21 mouse cellular contexts compared by ENCODE assay signal in the genomic region with DNA sequence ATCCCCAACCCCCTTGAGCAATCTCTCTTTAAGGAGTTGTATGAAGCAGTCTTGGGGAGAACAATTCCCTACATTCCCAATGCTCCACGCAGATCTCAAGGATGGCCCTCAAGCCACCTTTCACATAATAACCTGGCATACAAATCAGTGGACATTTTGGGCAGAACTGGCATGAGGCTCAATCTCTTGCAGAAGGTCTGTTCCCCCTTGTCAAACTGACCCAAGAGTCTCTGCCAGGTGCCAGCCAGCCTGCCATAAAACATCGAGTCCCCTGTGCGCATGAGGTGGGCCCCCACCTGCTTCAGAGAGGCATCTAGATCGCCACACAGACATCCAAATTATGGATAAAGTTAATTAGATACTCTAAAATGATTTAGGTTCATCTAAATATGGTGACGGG. TPM values are rescaled to one million over a fixed set of nuclear protein-coding genes. Genes with fewer than 3 reads are reported as not detected.
A peak's percentile ranks its signal among the peaks of the same experiment; 100 is the strongest.
DNase-seq lines count a peak whose midpoint lies in the region; ATAC-seq and TF ChIP-seq lines count a peak whose summit lies in the region.
"Had no signal": no experiment of that assay in that cellular context is flagged by ENCODE, and none has a peak within 500 bp of the region (broad histone marks: within the 10 kb centered on the region; RNA-seq: fewer than 3 reads in every experiment).

No protein-coding gene starts in this region.

- DNase-seq in cerebellum, adult 2 months = no peak
- DNase-seq in cerebellum, adult 8-10 months = no peak
- DNase-seq in kidney, postnatal 14 days = no peak
- DNase-seq in cerebellum, postnatal 10 days = peak; percentile 47 to 56
- DNase-seq in stomach, postnatal 0 days (ENCODE audit: low spot score) = no peak
- no peak for DNase-seq in layer of hippocampus, adult 18-20 months (ENCODE audit: low spot score in 2 of 2)
- DNase-seq: adrenal gland, adult 2 months; adrenal gland, postnatal 25 days; forebrain, postnatal 0 days; gastrocnemius, postnatal 14 days; heart, adult 2 months; heart, postnatal 36 days had no signal

- 23% methylated on average over 5 of the region's 5 CpGs for WGBS in cerebellum, adult 2 months
- WGBS in kidney, embryonic 14.5 days = 72% methylated on average over 5 of the region's 5 CpGs
- 83% methylated on average over 5 of the region's 5 CpGs for WGBS in stomach, postnatal 0 days

- no peak for TF ChIP-seq POLR2A in cerebellum, adult 2 months (IDR thresholded peaks at IDR 0.05; ENCODE audit: borderline replicate concordance, insufficient read depth, low read length)

- H3K4me2 ChIP-seq in kidney, embryonic 14.5 days (replicated peaks; ENCODE audit: low read depth, low read length) = no peak overlapping the region
- H3K4me2 ChIP-seq in stomach, postnatal 0 days (replicated peaks; ENCODE audit: low read depth) = no peak overlapping the region
- H3K4me2 ChIP-seq: forebrain, embryonic 13.5 days; heart, embryonic 11.5 days; heart, embryonic 15.5 days; hindbrain, embryonic 15.5 days had no signal

- H3K9ac ChIP-seq in kidney, embryonic 14.5 days (ENCODE audit: low read depth, low read length) = 0 out of 2 replicates have a peak overlapping the region, but pooled peaks have one; percentile 7
- no peak overlapping the region for H3K9ac ChIP-seq in stomach, postnatal 0 days (ENCODE audit: low read length)
- H3K9ac ChIP-seq: forebrain, embryonic 13.5 days; forebrain, postnatal 0 days; heart, embryonic 15.5 days; hindbrain, embryonic 15.5 days had no signal

- no peaks in the 10 kb centered on the region for H3K9me3 ChIP-seq in kidney, embryonic 14.5 days (ENCODE audit: control insufficient read depth, low read length)
- no peaks in the 10 kb centered on the region for H3K9me3 ChIP-seq in stomach, postnatal 0 days (ENCODE audit: control insufficient read depth, low read length)
- H3K9me3 ChIP-seq: forebrain, embryonic 13.5 days; heart, embryonic 15.5 days; hindbrain, embryonic 15.5 days had no signal

- no peaks in the 10 kb centered on the region for H3K36me3 ChIP-seq in kidney, embryonic 14.5 days (ENCODE audit: control insufficient read depth, insufficient read depth, low read length)
- no peaks in the 10 kb centered on the region for H3K36me3 ChIP-seq in stomach, postnatal 0 days (ENCODE audit: control insufficient read depth, insufficient read depth, low read length)
- H3K36me3 ChIP-seq: heart, embryonic 15.5 days; hindbrain, embryonic 15.5 days had no signal

- H3K4me1 ChIP-seq in cerebellum, adult 2 months (ENCODE audit: control insufficient read depth, insufficient read depth, low read length) = peaks cover 64% of the 10 kb centered on the region
- H3K4me1 ChIP-seq in kidney, embryonic 14.5 days (ENCODE audit: control insufficient read depth, insufficient read depth, low read length) = peaks cover 60% of the 10 kb centered on the region
- H3K4me1 ChIP-seq in stomach, postnatal 0 days (replicated peaks; ENCODE audit: control insufficient read depth, insufficient read depth) = peaks cover 6% of the 10 kb centered on the region

- TF ChIP-seq EP300 in stomach, postnatal 0 days (optimal IDR thresholded peaks at IDR 0.05) = no peak

- no peak for ATAC-seq in kidney, embryonic 14.5 days (ENCODE audit: low FRiP score, low TSS enrichment)
- ATAC-seq in stomach, postnatal 0 days (ENCODE audit: low FRiP score, low TSS enrichment) = no peak
- ATAC-seq: activated CD4-positive, CD25-positive, alpha-beta regulatory T cell, adult 4 months; forebrain, embryonic 13.5 days; forebrain, postnatal 0 days; intestine, embryonic 16.5 days; Patski had no signal

- H3K27me3 ChIP-seq in cerebellum, adult 2 months (ENCODE audit: control insufficient read depth, insufficient read depth, low read length) = no peaks in the 10 kb centered on the region
- no peaks in the 10 kb centered on the region for H3K27me3 ChIP-seq in kidney, embryonic 14.5 days (ENCODE audit: control insufficient read depth, insufficient read depth, low read length)
- no peaks in the 10 kb centered on the region for H3K27me3 ChIP-seq in stomach, postnatal 0 days (ENCODE audit: control insufficient read depth, insufficient read depth, low read length)
- H3K27me3 ChIP-seq: CH12.LX; forebrain, embryonic 13.5 days; heart, embryonic 15.5 days; hindbrain, embryonic 15.5 days; Patski had no signal

- no peak overlapping the region for H3K4me3 ChIP-seq in cerebellum, adult 2 months (replicated peaks; ENCODE audit: insufficient read depth, low read depth, low read length)
- no peak overlapping the region for H3K4me3 ChIP-seq in kidney, embryonic 14.5 days (ENCODE audit: low read length)
- no peak overlapping the region for H3K4me3 ChIP-seq in stomach, postnatal 0 days (ENCODE audit: low read depth, low read length)
- H3K4me3 ChIP-seq: forebrain, embryonic 13.5 days; heart, adult 2 months; heart, embryonic 15.5 days; hindbrain, embryonic 15.5 days had no signal

- no peak for TF ChIP-seq CTCF in cerebellum, adult 2 months (IDR thresholded peaks at IDR 0.05; ENCODE audit: borderline replicate concordance, insufficient read depth, low read depth, low read length)
- no peak for TF ChIP-seq CTCF in stomach, postnatal 0 days (IDR thresholded peaks at IDR 0.05; ENCODE audit: low read depth)

- H3K27ac ChIP-seq in cerebellum, adult 2 months (ENCODE audit: insufficient read depth, low read length) = peak overlapping the region; percentile 49
- H3K27ac ChIP-seq in kidney, embryonic 14.5 days (ENCODE audit: low read depth, low read length) = peak overlapping the region; percentile 47; the same call in 1 of the 2 replicates
- 0 out of 2 replicates have a peak overlapping the region, but pooled peaks have one; percentile 20 for H3K27ac ChIP-seq in stomach, postnatal 0 days (replicated peaks)
- H3K27ac ChIP-seq: forebrain, embryonic 13.5 days; heart, adult 2 months; heart, embryonic 15.5 days; hindbrain, embryonic 15.5 days had no signal

RNA-seq across cellular contexts. Expression of gene Cnksr3, which starts 25.0 kb away (rescaled TPM):
- 35.9 and 43.3 TPM in 2 replicates for polyA plus RNA-seq in cerebellum, adult 2 months (2012; rRNA removed)
- polyA plus RNA-seq in kidney, embryonic 14.5 days (2014; fragmentation: Nextera tagmentation; extraction: Ambion mirVana) = 8.3 and 15.2 TPM in 2 replicates
- polyA plus RNA-seq in stomach, postnatal 0 days (2015; fragmentation: Nextera tagmentation; extraction: Ambion mirVana) = 7.0 and 7.6 TPM in 2 replicates
- total RNA-seq in layer of hippocampus, adult 18-20 months (2021) = 1 to 10 TPM; 3.7 to 4.6 TPM

Comparison
In these comparisons a context has a peak if more than half of its experiments do, and no peak if none do; other contexts are left out.
1. DNase-seq: peak in cerebellum, postnatal 10 days (2 of 2); none in cerebellum, adult 2 months (0 of 2), cerebellum, adult 8-10 months (single experiment), kidney, postnatal 14 days (single experiment), stomach, postnatal 0 days (single experiment) and layer of hippocampus, adult 18-20 months (0 of 2).
2. Peak in every context shown above with its lines, with median percentiles within 50 percentile points of each other: H3K27ac ChIP-seq.